Mouse (Mus musculus): ENCODE results near the gene Ttbk2.

The Ttbk2 gene

DNA sequence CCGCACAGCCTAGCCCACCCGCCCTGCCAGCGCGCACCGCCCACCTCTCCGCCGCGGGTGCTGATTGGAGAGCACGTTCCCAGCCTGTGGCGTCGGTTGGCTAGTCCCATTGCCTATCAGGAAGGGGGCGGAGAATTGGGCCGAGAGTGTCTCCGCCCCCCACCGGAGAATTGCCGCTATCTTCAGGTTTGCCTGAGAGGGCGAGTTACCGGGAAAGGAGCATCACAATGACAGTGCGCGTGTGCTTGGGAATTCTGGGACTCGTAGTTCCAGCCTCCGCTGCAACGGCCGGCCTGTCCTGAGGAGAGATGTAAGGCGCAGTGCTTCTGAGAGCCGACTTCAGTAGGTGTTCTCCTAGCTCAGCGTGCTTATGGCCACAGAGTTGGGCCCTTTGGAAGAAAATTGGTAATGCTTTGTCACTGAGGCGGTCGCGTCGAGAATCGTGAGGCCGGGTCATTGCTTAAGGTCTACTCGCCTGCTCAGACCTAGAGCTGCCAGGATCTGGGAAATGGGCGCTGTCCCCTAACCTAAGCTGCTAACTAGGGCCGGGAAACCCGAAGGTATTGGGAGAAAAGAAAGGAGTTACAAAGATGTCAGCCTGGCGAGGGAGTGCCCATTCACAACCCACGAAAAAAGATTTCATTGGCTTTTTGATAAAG is at the start of gene Ttbk2:
TSS of gene Ttbk2 (minus strand) at position 181 of the 659 bp plus-strand sequence.
- peak; percentile 98 for DNase-seq (ENCODE audit: low spot score)

DNA sequence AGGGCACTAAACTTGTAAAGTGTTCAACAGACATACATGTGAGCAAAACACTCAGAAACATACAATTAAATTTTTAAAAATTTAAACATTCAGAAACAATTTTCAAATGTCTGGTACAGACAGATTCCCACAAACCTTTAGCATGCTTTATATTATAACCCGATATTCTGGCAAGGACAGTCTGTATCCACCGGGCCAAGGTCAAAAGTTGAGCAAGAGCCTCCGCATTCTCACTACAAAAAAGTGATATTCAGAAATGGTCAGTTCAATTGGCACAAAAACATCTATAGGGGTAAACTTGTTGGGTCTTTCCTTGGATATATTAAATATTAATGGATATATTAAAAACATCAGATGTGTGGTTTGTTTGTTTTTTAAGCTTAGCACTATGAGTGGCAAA is 46.0 kb upstream of the Ttbk2 start:
- DNase-seq (ENCODE audit: low spot score), result no peak

DNA sequence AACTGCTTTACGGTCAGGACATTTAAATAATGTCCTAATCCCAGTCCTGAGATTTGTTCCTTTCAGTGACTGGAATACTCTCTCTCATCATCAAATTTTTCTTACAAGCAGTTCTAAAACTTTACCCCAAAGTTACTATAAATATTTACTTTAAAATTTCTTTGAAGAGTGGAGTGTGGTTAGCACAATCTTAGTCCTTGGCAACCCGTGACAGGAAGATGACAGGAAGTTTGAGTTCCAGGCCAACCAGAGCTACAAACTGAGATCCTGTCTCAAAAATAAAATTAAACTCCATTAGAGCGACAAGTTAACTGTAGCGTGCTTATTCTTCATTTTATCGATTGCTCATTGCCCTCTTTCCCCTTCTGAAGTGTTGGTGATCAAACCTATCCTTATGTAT is 37.2 kb upstream of the Ttbk2 start:
- DNase-seq (ENCODE audit: low spot score), result no peak

GRCm38 (mm10) chr2:120873192-120873591 is 22.8 kb upstream of the Ttbk2 start:
- no peak for DNase-seq (ENCODE audit: low spot score)

GRCm38 (mm10) chr2:120871447-120872336 is 21.3 kb upstream of the Ttbk2 start:
- no peak for DNase-seq (ENCODE audit: low spot score)

GRCm38 (mm10) chr2:120867336-120867735 is 16.9 kb upstream of the Ttbk2 start:
- no peak for DNase-seq (ENCODE audit: low spot score)

DNA sequence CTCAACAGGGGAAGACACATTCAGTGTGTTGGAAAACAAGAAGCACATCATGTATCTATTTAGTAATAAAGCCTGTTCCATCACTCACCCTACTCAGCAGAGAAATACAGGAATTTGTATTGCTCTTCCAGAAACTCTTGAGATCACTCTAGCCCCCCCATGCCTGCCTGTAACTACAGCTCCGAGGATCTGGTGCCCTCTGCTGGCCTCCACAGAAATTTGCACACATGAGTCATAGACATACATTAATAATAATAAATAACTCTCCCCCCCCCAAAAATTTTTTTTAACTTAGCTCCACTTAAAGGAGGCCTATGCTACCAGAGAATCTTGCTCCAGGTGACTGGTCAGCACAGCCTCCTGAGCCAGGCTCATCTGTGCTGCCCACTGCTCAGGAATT is 16.2 kb upstream of the Ttbk2 start:
- peak; percentile 19 for DNase-seq (ENCODE audit: low spot score)

GRCm38 (mm10) chr2:120863389-120863788 is 13.0 kb upstream of the Ttbk2 start:
- DNase-seq (ENCODE audit: low spot score), result no peak

DNA sequence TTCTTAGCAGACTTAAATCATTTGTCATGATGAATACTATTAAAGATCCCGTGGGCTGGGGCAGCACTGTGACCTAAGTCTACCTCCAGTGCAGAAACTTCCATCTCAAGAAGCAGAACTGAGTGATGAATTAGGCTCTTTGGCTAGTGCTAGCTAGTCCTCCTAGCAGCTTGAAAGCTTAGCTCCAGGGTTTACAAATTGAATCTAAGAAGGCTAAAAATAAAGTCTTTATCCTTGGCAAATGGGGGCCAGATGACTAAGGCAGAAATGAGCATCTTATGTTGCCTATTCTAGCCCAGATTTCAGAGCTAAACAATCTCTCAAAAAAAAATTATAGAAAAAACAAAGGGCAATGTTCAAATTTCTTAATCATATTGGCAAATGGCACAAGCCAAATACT is 10.3 kb upstream of the Ttbk2 start:
- no peak for DNase-seq (ENCODE audit: low spot score)

DNA sequence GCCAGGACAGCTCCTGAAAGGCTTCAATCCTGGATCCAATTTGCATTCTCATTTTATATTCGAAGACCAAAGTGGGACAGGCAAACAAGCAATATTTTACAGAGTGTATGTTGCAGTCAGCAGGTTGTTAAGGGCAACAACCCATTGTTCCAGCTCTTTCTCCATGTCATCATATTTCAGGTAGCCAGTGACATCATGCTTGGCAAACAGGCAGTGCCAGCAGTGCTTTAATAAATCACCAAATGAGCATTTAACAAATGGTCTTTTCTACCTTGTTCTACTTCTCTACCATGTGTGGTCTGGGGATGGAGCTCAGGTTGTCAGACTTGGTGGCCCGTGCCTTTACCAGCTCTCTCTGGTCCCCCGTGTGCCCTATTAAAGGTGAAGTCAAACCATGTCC is 7.7 kb upstream of the Ttbk2 start:
- no peak for DNase-seq (ENCODE audit: low spot score)

- DNase-seq (ENCODE audit: low spot score), result no peak
Measured at GRCm38 (mm10) chr2:120853151-120853550, 2.7 kb upstream of the Ttbk2 start.

DNA sequence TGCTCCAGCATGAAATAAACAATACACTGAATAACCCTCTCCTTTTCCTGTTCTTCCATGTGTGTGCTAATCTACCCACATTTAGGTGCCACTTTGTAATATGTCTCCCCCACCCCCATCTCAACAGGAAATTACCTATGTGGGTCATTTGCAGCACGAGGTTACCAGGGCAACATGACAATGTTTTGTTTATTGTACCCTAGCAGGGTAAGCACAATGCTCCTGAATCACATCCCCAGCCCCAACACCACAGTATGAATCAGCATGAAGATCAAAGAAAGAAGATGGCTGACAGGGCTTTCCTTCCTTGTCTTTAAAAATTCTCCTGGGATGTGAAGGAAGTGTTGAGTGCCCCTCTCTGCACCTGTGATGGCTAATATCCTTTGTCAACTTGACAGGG is 2.2 kb upstream of the Ttbk2 start:
- no peak for DNase-seq (ENCODE audit: low spot score)

DNA sequence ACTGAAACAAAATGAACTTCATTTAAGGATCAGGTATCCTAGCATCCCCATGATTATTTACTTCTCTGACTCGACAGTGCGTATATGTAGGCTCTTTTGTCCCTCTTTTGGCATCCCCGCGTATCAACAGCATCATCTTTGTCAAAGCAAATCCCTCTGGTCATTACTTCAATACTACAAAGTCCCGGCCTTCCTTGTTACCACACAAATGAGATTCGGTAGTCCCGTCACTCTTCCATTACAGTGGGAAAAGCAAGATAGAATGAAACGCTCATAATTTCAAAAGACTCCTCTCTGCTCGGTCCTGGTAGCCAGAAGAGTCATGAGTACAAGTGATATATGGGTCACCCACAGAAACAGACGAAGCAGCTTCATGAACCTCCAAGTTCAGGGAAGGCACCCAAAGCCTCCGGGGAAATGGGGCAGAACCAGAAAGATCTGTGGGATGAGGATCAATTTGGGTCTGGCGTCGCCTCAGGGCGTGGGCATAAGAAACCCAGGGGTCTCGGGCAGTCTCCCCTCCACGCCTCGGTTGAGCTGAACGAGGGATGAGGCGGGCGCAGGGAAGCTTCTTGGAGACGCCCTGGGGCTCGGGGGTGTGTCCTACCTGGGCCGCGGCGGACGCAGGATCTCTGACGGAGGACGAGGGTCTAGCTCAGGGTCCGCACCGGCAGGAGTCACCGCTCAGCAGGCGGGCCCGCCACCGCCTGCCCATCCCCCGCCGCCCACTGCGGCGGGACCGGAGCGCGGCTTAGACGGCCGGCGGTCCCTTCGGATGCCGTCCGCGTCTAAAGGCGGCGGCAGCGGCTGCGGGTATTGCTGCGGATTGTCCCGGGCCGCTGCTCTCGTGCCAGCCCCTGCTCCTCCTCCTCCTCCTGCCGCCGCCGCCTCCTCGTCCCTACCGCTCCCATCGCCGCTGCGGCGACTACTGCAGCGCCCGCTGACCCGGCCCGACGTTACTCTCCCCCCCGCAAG is 668 bp downstream of the Ttbk2 start, which contains the start of gene Cdan1:
TSS of gene Cdan1 (minus strand) at position 680 of the 975 bp plus-strand sequence.
- DNase-seq (ENCODE audit: low spot score), result peak; percentile 35

DNA sequence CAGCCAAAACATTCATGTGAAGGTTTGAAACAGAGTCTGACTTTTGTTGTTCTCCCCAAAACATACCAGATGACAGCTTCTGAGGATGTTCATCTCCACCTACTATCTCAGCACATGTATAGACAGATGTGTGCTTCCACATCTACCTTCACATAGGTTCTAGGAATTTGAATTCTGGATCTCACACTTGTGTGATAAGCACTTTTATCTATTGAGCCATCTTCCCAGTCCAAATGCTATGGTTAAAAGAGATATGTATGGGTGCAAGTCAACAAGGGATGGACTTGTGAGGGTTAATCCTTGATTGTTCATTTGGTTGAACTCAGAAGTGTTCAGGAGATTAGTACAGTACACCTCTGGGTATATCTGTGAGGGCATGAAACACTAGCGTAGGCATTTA is 5.1 kb downstream of the Ttbk2 start:
- DNase-seq (ENCODE audit: low spot score), result no peak

GRCm38 (mm10) chr2:120843990-120844389 is 6.4 kb downstream of the Ttbk2 start:
- no peak for DNase-seq (ENCODE audit: low spot score)

DNA sequence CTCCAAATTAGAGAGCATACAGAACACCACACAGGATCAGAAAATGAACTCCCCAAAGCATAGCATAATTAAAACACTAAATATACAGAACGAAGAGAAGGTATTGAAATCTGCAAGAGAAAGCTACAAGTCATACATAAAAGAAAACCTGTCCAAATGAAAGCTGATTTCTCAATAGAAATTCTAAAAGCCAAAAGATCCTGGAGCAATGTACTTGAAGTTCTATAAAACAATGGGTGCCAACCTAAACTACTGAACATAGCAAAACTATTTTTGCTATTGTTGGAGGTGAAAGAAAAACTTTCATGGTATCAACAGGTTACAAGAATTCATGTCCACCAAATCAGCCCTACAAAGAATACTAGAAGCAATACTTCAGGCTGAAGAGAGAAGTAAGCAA is 9.2 kb downstream of the Ttbk2 start:
- no peak for DNase-seq (ENCODE audit: low spot score)

DNA sequence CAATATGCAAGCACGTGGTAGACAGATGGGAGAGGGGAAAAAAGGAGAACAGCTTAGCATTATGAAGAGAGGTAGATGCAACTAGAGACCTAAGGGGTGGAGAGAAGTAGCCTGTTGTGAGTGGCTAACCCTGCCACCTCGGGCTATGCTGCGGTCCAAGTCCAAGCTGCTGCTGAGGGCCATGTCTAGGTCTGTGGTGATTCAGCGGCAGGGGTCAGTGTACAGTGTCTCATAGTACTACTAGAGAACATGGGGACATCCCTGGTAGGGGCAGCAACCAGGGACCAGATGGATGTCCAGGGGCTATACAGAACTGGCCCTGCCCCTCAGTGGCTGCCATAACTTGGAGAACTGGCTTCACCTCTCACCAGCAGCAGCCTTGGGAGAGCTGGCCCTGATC is 15.2 kb downstream of the Ttbk2 start:
- no peak for DNase-seq (ENCODE audit: low spot score)

GRCm38 (mm10) chr2:120826936-120827638 is 23.3 kb downstream of the Ttbk2 start:
- DNase-seq (ENCODE audit: low spot score), result no peak

GRCm38 (mm10) chr2:120770265-120770935 is 80.0 kb downstream of the Ttbk2 start:
- DNase-seq (ENCODE audit: low spot score), result no peak

DNA sequence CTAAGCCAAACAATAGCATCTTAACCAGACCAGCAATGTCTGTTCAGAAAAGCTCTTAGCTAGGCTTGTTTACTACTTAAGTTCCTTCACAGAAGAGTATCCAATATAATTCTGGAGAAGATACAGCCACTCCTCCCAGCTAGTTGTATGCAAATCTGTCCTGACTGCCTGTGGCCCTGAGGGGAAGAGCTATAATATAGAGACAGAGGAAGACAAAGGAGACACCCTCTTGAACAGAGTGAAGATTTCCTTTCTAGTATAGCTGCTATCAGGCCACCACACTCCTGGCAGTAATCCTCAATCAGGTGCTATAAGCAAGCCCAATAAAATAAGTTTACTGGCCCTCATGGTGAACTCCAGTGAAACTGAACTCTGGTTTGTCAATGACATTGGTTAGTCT is 88.5 kb downstream of the Ttbk2 start:
- no peak for DNase-seq (ENCODE audit: low spot score)

- DNase-seq (ENCODE audit: low spot score), result no peak
Measured at GRCm38 (mm10) chr2:120748041-120748440, 102.4 kb downstream of the Ttbk2 start.
